In genomic region chr17:86496123-86496771, GRCm38 (mm10) we compare ENCODE assay signal across 9 mouse cellular contexts. TPM values are rescaled to one million over a fixed set of nuclear protein-coding genes. Genes with fewer than 3 reads are reported as not detected.
A peak's percentile ranks its signal among the peaks of the same experiment; 100 is the strongest.
DNase-seq lines count a peak whose midpoint lies in the region; ATAC-seq and TF ChIP-seq lines count a peak whose summit lies in the region.
"Had no signal": no experiment of that assay in that cellular context is flagged by ENCODE, and none has a peak within 500 bp of the region (broad histone marks: within the 10 kb centered on the region; RNA-seq: fewer than 3 reads in every experiment).

No protein-coding gene starts in this region.

- no peak for TF ChIP-seq EP300 in heart, adult 2 months (IDR thresholded peaks at IDR 0.05; ENCODE audit: insufficient read depth, low read depth, low read length)

- no peaks in the 10 kb centered on the region for H3K9me3 ChIP-seq in hindbrain, embryonic 14.5 days (ENCODE audit: control insufficient read depth, low read length)
- H3K9me3 ChIP-seq in limb, embryonic 10.5 days (replicated peaks): no peaks in the 10 kb centered on the region

- no peaks in the 10 kb centered on the region for H3K79me2 ChIP-seq in heart, adult 2 months (replicated peaks; ENCODE audit: control insufficient read depth, insufficient read depth, low read length)

- WGBS in heart, adult 2 months: 75% methylated on average over 9 of the region's 9 CpGs
- WGBS in hindbrain, embryonic 14.5 days: 92% methylated on average over 9 of the region's 9 CpGs
- WGBS in limb, embryonic 10.5 days: 90% methylated on average over 9 of the region's 9 CpGs

- TF ChIP-seq POLR2A in heart, adult 2 months (IDR thresholded peaks at IDR 0.05; ENCODE audit: insufficient read depth, low read depth, low read length): no peak

- H3K27me3 ChIP-seq in heart, adult 2 months (ENCODE audit: control insufficient read depth, insufficient read depth, low read length): no peaks in the 10 kb centered on the region
- no peaks in the 10 kb centered on the region for H3K27me3 ChIP-seq in hindbrain, embryonic 14.5 days (ENCODE audit: control insufficient read depth, insufficient read depth, low read length)
- H3K27me3 ChIP-seq in limb, embryonic 10.5 days (ENCODE audit: low read depth, poor library complexity, severe bottlenecking): no peaks in the 10 kb centered on the region

- peak; percentile 91 for TF ChIP-seq CTCF in heart, adult 2 months (IDR thresholded peaks at IDR 0.05)

- no peak overlapping the region for H3K9ac ChIP-seq in heart, adult 2 months (ENCODE audit: low read depth, low read length)
- no peak overlapping the region for H3K9ac ChIP-seq in hindbrain, embryonic 14.5 days

- intact Hi-C loops in heart, adult 2 months (cut with DNase I): loop anchor here (1.0 to 5.0 kb wide), 5 partner anchors 39 to 410 kb away; no protein-coding TSS in a partner anchor

- ATAC-seq in hindbrain, embryonic 14.5 days (ENCODE audit: low FRiP score): no peak; the same call in 1 of the 2 replicates

- H3K4me1 ChIP-seq in heart, adult 2 months (ENCODE audit: control insufficient read depth, insufficient read depth, low read length): peaks cover 12% of the 10 kb centered on the region
- no peaks in the 10 kb centered on the region for H3K4me1 ChIP-seq in hindbrain, embryonic 14.5 days (replicated peaks; ENCODE audit: control insufficient read depth, insufficient read depth, low read length)
- peaks cover 42% of the 10 kb centered on the region for H3K4me1 ChIP-seq in limb, embryonic 10.5 days

- no peak overlapping the region for H3K27ac ChIP-seq in heart, adult 2 months
- H3K27ac ChIP-seq in hindbrain, embryonic 14.5 days: no peak overlapping the region
- no peak overlapping the region for H3K27ac ChIP-seq in limb, embryonic 10.5 days

- H3K4me3 ChIP-seq in heart, adult 2 months: no peak overlapping the region
- no peak overlapping the region for H3K4me3 ChIP-seq in hindbrain, embryonic 14.5 days (replicated peaks; ENCODE audit: low read length)
- no peak overlapping the region for H3K4me3 ChIP-seq in limb, embryonic 10.5 days

- peaks cover 11% of the 10 kb centered on the region for H3K36me3 ChIP-seq in heart, adult 2 months (ENCODE audit: control insufficient read depth, insufficient read depth, low read length)
- H3K36me3 ChIP-seq in hindbrain, embryonic 14.5 days (replicated peaks; ENCODE audit: control insufficient read depth, insufficient read depth): peaks cover 5% of the 10 kb centered on the region; the same call in 1 of the 2 replicates
- 0 out of 2 replicates have a peak, but pooled peaks cover 3% of the 10 kb centered on the region for H3K36me3 ChIP-seq in limb, embryonic 10.5 days

- no peak overlapping the region for H3K4me2 ChIP-seq in hindbrain, embryonic 14.5 days (replicated peaks)

- DNase-seq in heart, adult 2 months: peak; percentile 47 to 51
- DNase-seq in heart, adult 11 months: no peak
- DNase-seq in 416B (ENCODE audit: low read depth): peak; percentile 47
- DNase-seq in WW6 (ENCODE audit: low read depth, low spot score): peak; percentile 34
- DNase-seq in hindbrain, embryonic 14.5 days (ENCODE audit: low spot score): peak; percentile 73
- DNase-seq in limb, embryonic 10.5 days (ENCODE audit: low spot score): peak; percentile 54
- DNase-seq in right cerebral cortex, postnatal 25 days: peak; percentile 40
- no peak for DNase-seq in c-Kit-positive CD71-positive TER-119-positive erythroid progenitor cells, embryonic 14.5 days (ENCODE audit: low spot score)

RNA-seq across cellular contexts. Expression of gene Gm10309, which starts 8.8 kb away (rescaled TPM):
- total RNA-seq in heart, adult 2 months (2021): not detected
- polyA plus RNA-seq in heart, adult 2 months (2012; rRNA removed): 0.08 TPM in 1 of 2 replicates, not detected in the other
- polyA plus RNA-seq in hindbrain, embryonic 14.5 days (2014; fragmentation: Nextera tagmentation; extraction: Ambion mirVana): 0.20 and 0.62 TPM in 2 replicates
- 0.16 TPM in 2 replicates for polyA plus RNA-seq in limb, embryonic 10.5 days (2016; fragmentation: Nextera tagmentation; extraction: Ambion mirVana)
- total RNA-seq: left cerebral cortex, adult 8-10 months had no signal

Comparison
In these comparisons a context has a peak if more than half of its experiments do, and no peak if none do; other contexts are left out.
1. DNase-seq: peak in heart, adult 2 months (2 of 2), 416B (single experiment), WW6 (single experiment), hindbrain, embryonic 14.5 days (single experiment), limb, embryonic 10.5 days (single experiment) and right cerebral cortex, postnatal 25 days (single experiment); none in heart, adult 11 months (single experiment) and c-Kit-positive CD71-positive TER-119-positive erythroid progenitor cells, embryonic 14.5 days (single experiment).